Mouse (Mus musculus) adrenal gland, adult (tissue): ENCODE measurements around the gene Nfib.
A peak's percentile ranks its signal among the peaks of the same experiment; 100 is the strongest.
"Not testable (repeated sequence)": the region's sequence is repeated elsewhere in the genome, so short reads cannot be mapped to it uniquely, and the experiment has no call there.

Experiments
- DNase-seq, 2 experiments: peaks; one replicate each; pipeline ENCODE4 v3.0.0; 2022 to 2023; ENCODE audit warnings: low spot score in 1 of 2; ENCODE audit not compliant: inconsistent age in 2 of 2

The Nfib gene

DNA sequence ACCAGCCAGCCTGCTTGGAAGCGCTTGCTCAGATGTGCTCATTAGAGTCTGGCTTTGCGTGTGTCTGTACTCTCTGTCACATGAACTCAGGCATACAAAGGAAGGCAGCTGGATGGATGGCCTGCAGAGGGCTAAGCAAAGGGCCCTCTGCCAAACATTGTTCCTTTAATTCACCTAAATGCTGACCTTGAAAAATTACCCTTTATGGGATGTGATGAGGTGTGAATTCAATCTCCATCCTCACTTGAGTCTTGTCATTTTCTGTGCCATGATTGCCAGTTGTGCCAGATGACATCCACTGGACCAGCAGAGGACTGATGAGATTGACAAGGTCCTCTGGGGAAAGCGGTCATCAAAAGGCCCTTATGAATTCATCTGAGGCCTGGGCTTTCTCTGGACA is 434.0 kb downstream of the Nfib start:
- DNase-seq: no peak

GRCm38 (mm10) chr4:82267832-82268778 is 437.4 kb downstream of the Nfib start:
- DNase-seq: peak in 1 of 2 experiments; percentile 37

GRCm38 (mm10) chr4:82266066-82266619 is 439.4 kb downstream of the Nfib start:
- peak in 1 of 2 experiments; percentile 61 for DNase-seq

- not testable (repeated sequence) for DNase-seq
Observed at GRCm38 (mm10) chr4:82258545-82258944, 447.0 kb downstream of the Nfib start.

DNA sequence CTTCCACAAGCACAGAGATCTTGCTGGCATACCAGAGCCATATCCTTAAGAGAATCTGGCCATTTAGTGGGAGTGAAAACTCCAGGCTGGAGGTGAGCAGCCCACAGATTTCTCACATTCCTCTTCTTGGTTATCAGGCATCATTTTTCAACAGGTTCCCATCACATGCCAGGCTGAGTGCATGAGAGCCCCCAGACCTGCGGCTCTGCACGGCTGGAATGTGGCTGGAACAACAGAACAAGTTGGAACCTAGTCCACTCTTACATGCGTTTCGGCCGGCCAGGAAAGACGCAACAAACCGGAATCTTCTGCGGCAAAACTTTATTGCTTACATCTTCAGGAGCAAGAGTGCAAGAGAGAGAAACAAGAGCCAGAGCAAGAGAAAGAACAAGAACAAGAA is 453.5 kb downstream of the Nfib start:
- DNase-seq: no peak

- DNase-seq: no peak
Observed at GRCm38 (mm10) chr4:82250355-82250659, 455.2 kb downstream of the Nfib start.

DNA sequence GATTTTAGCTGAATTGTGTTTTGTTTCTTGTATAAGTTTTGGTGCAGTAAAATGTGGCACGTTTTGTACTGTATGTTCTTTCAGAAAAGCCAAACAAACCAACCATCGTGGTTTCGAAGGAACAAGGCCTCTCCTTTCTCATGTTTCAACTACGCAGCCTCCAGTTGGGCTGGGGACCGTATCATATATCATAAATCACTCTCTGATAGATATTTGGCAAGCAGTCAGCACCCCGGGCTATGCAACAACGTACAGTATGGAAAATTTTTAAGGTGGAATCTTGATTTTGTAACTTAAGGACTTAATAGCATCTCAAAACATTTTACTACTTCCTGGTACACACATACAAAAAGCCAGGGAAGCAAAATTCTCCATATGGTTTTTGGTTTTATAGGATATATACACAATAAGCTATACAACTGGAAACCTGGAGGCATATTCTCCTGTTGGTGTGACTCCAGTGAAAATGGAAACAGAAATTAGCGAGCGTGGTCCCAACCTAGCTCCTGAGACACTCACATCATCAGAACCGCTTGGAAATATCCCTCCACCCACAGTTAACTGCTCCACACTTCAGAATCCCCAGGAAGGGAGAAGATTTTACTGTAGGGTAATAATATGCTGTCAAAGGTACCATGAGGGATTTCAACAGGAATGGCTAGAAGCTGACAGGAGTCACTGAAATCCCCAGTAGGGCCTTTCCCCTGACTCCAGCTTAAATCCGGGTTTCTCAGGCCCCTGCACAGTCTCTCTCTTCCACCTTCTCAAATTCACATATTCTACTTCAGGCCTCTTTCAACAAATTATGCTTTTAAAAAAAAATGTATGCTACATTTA is 455.8 kb downstream of the Nfib start:
- peak; percentile 20 to 74 for DNase-seq

DNA sequence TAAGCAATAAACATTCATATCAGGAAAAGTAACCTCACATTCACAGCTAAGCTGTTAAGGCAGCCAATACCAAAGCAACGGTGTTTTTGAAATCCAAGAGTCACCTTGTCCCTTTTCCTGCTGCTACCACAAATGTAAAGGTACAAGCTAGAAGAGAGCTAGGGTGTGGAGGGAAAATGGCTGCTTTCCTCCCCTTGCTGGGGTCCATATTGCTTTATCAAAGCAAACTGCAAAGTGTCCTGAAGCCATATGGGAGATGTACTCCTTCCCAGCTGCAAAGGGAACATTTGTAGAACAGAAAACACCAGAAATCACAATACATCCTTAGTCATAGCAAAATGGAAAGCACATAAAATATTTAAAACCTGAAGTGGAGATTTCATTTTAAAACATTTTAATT is 456.6 kb downstream of the Nfib start:
- DNase-seq: no peak

DNA sequence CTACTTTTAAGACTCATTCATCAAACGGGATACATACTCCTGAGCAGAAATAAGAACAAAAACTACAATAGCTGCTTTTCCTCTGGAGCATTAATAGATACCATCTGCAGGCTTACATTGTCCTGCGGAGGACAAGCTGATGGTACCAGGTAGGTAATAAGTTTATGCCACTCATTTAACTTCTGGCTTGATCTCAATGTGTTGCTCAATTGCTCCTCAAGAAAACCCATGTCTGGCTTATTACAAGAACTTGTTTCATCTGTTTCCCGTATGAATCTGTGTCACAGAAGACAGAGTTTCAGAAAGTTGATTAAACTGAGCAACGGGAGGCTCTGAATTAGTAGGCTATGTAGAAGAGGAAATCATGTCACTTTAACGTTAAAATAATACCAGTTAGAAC is 457.5 kb downstream of the Nfib start:
- no peak for DNase-seq

DNA sequence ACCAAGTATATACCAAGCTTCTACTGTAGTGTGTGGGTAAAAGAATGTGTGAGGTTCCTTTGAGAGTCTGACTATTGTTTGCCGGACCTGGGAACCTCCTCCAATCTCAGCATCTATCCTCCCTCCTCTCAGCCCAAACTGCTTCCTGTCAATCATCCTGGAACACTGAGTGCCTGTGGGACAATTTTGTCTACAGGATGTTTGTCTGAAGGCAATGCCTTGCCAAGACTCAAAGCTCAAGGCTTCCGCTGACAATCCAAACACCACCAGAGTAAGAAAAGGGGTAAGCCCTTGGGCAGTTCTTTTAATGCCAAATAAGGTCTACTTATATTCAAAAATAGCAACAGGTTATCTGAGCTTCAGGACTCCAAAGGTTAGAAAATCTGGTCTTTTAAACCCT is 459.3 kb downstream of the Nfib start:
- DNase-seq: no peak
